Mouse (Mus musculus) hindbrain, embryonic 14.5 days (tissue): ENCODE data around the gene Vmn1r181. TPM values are rescaled to one million over a fixed set of nuclear protein-coding genes. Genes with fewer than 3 reads are reported as not detected.
"Not testable (repeated sequence)": the region's sequence is repeated elsewhere in the genome, so short reads cannot be mapped to it uniquely, and the experiment has no call there.

Source experiments
- ATAC-seq: fragments of 200-750 bp; cut with Nextera tagmentation; 2 replicates; pipeline ENCODE4 v1.8.0; 2017; ENCODE audit warnings: moderate number of reproducible peaks, mild to moderate bottlenecking, moderate TSS enrichment, moderate library complexity; ENCODE audit not compliant: low FRiP score
- DNase-seq: peaks from one replicate; pipeline ENCODE4 v3.0.0-alpha.2; 2015; ENCODE audit warnings: low spot score
- H3K27ac ChIP-seq: fragments of 300-500 bp; sonication (generic); 2 replicates; pipeline ENCODE4 v1.5.1; 2014; ENCODE audit warnings: mild to moderate bottlenecking, moderate library complexity
- H3K27me3 ChIP-seq: fragments of 300-500 bp; sonication (generic); 2 replicates; pipeline ENCODE4 v1.6.1; 2014; ENCODE audit warnings: mild to moderate bottlenecking, low read length, mixed read lengths; ENCODE audit not compliant: control insufficient read depth, insufficient read depth
- H3K36me3 ChIP-seq: fragments of 300-500 bp; sonication (generic); replicated peaks from 2 replicates; pipeline ENCODE4 v1.6.1; 2014; ENCODE audit not compliant: control insufficient read depth, insufficient read depth
- H3K4me1 ChIP-seq: fragments of 300-500 bp; sonication (generic); replicated peaks from 2 replicates; pipeline ENCODE4 v1.6.1; 2014; ENCODE audit warnings: antibody characterized with exemption, low read length, mixed read lengths; ENCODE audit not compliant: control insufficient read depth, insufficient read depth
- H3K4me2 ChIP-seq: fragments of 300-500 bp; sonication (generic); replicated peaks from 2 replicates; pipeline ENCODE4 v1.6.1; 2014; ENCODE audit warnings: mild to moderate bottlenecking, moderate library complexity
- H3K4me3 ChIP-seq: fragments of 300-500 bp; sonication (generic); replicated peaks from 2 replicates; pipeline ENCODE4 v1.5.1; 2014; ENCODE audit warnings: mild to moderate bottlenecking, low read length
- H3K9ac ChIP-seq: fragments of 300-500 bp; sonication (generic); 2 replicates; pipeline ENCODE4 v1.6.1; 2014
- H3K9me3 ChIP-seq: fragments of 300-500 bp; sonication (generic); 2 replicates; pipeline ENCODE4 v1.6.1; 2016; ENCODE audit warnings: low read length; ENCODE audit not compliant: control insufficient read depth
- WGBS: fragments of 180-500 bp; shearing (Covaris S2); extraction: QIAGEN DNeasy Blood & Tissue Kit; methylation state at CpG from one replicate; pipeline ENCODE4 v1.1.7; 2014; 5-methylcytosine and 5-hydroxymethylcytosine counted together
- polyA plus RNA-seq: library from polyadenylated mRNA; unstranded; fragments of >200 nt; fragmentation: Nextera tagmentation; extraction: Ambion mirVana; gene quantifications from 2 replicates; pipeline ENCODE4 v1.2.1, GENCODE M21; 2014

Gene Vmn1r181
- not detected in 2 replicates for polyA plus RNA-seq

DNA sequence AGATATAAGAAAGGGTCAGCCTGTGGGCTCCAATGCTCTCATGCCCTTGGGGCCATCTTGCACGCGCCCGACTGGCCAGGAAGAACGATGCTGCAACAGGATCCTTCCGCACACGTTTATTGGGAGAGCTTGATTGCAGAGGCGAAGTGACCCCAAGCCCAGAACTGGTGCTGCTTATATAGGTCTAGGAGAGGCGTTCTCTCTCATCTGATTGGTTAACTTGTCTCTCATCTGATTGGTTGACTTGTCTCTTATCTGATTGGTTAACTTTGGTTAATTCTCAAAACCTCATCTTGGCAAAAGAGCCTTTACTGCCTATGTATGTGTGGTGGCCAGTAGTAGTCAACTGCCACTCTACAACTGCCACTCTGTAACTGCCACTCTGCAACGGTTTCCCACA, at the start of gene Vmn1r181:
TSS of gene Vmn1r181 (plus strand) at position 301 of the 400 bp plus-strand sequence.
- not testable (repeated sequence) for H3K4me3 ChIP-seq, H3K36me3 ChIP-seq, ATAC-seq, H3K4me1 ChIP-seq, H3K4me2 ChIP-seq, H3K9ac ChIP-seq, H3K27me3 ChIP-seq, DNase-seq, H3K27ac ChIP-seq
- 88% methylated on average over 9 of the region's 9 CpGs for WGBS
- peaks cover 31% of the 10 kb centered on the region for H3K9me3 ChIP-seq

DNA sequence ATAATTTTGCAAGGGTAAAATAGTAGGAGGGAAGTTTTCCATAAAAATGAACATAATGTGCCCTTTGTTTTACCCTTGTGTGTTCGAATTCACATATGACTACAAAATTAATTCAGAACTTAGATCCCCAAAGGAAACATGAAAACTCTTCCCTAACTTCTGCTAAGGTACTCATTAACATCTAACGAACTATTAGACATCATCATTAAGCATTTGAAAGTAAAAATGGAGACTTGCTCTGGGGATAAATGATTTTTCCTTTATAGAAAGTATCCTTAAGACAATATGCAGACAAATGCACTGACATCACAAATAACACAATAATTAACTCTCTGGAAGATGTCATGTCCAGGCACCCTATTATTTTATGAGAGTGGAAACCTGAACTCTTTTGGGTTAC, 47.7 kb upstream of the Vmn1r181 start, which contains the start of gene Vmn1r179:
TSS of gene Vmn1r179 (plus strand) at position 301 of the 400 bp plus-strand sequence.
- H3K4me1 ChIP-seq = no peaks in the 10 kb centered on the region
- no peak within 1 kb of the TSS for H3K9ac ChIP-seq
- peaks cover 31% of the 10 kb centered on the region for H3K9me3 ChIP-seq
- ATAC-seq (no peak), DNase-seq (no peak)
- H3K27me3 ChIP-seq = no peaks in the 10 kb centered on the region
- no peaks in the 10 kb centered on the region for H3K36me3 ChIP-seq
- WGBS = 52% methylated on average over 2 of the region's 2 CpGs
- H3K27ac ChIP-seq = no peak within 1 kb of the TSS
- no peak within 1 kb of the TSS for H3K4me3 ChIP-seq
- no peak within 1 kb of the TSS for H3K4me2 ChIP-seq

DNA sequence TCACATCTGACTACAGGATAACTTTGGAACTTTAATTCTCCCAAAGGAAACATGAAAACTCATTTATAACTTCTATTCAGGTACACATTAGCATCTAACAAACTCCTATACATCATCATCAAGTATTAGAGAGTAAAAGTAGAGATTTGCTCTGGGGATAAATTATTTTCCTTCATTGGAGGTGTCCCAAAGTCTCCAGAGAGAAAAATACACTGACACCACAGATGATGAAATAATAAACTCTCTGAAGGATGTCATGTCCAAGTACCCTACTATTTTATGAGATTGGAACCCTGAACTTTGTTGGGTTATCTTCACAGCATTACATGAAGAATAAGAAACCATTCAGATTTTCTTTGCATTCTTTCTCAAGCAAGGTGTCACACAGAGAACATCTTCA, 24.1 kb upstream of the Vmn1r181 start, which contains the start of gene Vmn1r180:
TSS of gene Vmn1r180 (plus strand) at position 301 of the 400 bp plus-strand sequence.
- H3K9me3 ChIP-seq = peaks cover 10% of the 10 kb centered on the region; the same call in 1 of the 2 replicates
- no peaks in the 10 kb centered on the region for H3K4me1 ChIP-seq
- no peaks in the 10 kb centered on the region for H3K36me3 ChIP-seq
- H3K4me3 ChIP-seq = no peak within 1 kb of the TSS
- no peaks in the 10 kb centered on the region for H3K27me3 ChIP-seq
- no peak within 1 kb of the TSS for H3K9ac ChIP-seq
- H3K27ac ChIP-seq = no peak within 1 kb of the TSS
- no peak for DNase-seq
- ATAC-seq = no peak
- H3K4me2 ChIP-seq = no peak within 1 kb of the TSS

DNA sequence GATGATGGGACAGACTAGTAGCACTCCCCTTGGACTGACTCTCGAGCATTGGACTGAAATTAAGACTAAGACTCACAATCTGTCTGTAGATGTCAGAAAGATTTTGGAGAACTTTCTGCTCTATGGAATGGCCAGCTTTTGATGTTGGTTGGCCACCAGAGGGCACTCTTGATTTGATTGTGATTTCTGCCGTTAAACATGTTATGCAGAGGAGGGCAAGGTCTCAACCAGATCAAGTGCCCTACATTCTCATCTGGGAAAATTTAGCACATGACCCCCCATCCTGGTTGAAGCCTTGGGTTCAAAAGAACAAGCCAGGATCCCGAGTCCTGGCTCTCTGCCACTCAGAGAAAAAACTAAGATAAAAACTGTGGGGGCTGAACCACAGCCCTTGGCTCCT, 6.4 kb upstream of the Vmn1r181 start:
- WGBS = 68% methylated on average over 3 of the region's 3 CpGs
- H3K27me3 ChIP-seq, DNase-seq: not testable (repeated sequence)

DNA sequence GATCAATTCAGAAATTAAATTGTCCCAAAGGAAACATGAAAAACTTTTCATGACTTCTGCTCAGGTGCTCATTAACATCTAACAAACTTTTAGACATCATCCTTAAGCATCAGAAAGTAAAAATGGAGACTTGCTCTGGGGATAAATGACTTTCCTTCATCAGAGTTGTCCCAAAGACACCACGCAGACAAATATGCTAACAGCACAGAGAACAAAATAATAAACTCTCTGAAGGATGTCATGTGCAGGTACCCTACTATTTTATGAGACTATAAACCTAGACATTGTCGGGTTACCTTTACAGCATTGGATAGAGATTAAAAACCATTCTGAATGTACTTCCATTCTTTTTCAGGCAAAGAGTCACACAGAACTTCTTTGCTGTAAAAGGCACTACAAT, 27.0 kb downstream of the Vmn1r181 start, which contains the start of gene V1rd19:
TSS of gene V1rd19 (plus strand) at position 301 of the 400 bp plus-strand sequence.
- Histone ChIP-seq H3K4me3 (no peak within 1 kb of the TSS), H3K4me1 (no peaks in the 10 kb centered on the region), H3K36me3 (no peaks in the 10 kb centered on the region), H3K4me2 (no peak within 1 kb of the TSS), H3K27ac (no peak within 1 kb of the TSS), H3K9me3 (peaks cover 27% of the 10 kb centered on the region; the same call in 1 of the 2 replicates), H3K27me3 (no peaks in the 10 kb centered on the region), H3K9ac (no peak within 1 kb of the TSS)
- ATAC-seq (no peak), DNase-seq (no peak)
- WGBS = 70% methylated on average over 2 of the region's 2 CpGs

More for the DNA sequence above, 6.4 kb upstream of the Vmn1r181 start:
- not testable (repeated sequence) for ATAC-seq, H3K4me1 ChIP-seq, H3K27ac ChIP-seq, H3K9ac ChIP-seq, H3K36me3 ChIP-seq, H3K4me2 ChIP-seq, H3K4me3 ChIP-seq
- H3K9me3 ChIP-seq = peaks cover 32% of the 10 kb centered on the region

Other genes starting within 250 kb of the Vmn1r181 start
- not detected in 2 replicates for gene Vmn1r174, start 222.3 kb upstream of the Vmn1r181 start, polyA plus RNA-seq
- gene Vmn1r175, start 164.0 kb upstream of the Vmn1r181 start, polyA plus RNA-seq = not detected in 2 replicates
- not detected in 2 replicates for gene Vmn1r176, start 137.2 kb upstream of the Vmn1r181 start, polyA plus RNA-seq
- gene Vmn1r177, start 108.2 kb upstream of the Vmn1r181 start, polyA plus RNA-seq = not detected in 2 replicates
- gene Vmn1r178, start 82.6 kb upstream of the Vmn1r181 start, polyA plus RNA-seq = not detected in 2 replicates
- not detected in 2 replicates for gene Vmn1r179, start 47.6 kb upstream of the Vmn1r181 start, polyA plus RNA-seq
- not detected in 2 replicates for gene Vmn1r180, start 24.0 kb upstream of the Vmn1r181 start, polyA plus RNA-seq
- gene V1rd19, start 27.1 kb downstream of the Vmn1r181 start, polyA plus RNA-seq = not detected in 2 replicates
- gene Vmn1r183, start 78.6 kb downstream of the Vmn1r181 start, polyA plus RNA-seq = not detected in 2 replicates
- gene Zfp180, start 107.3 kb downstream of the Vmn1r181 start, polyA plus RNA-seq = 34.3 and 39.6 TPM in 2 replicates
- gene Zfp112, start 137.7 kb downstream of the Vmn1r181 start, polyA plus RNA-seq = 8.5 and 9.0 TPM in 2 replicates
- 26.1 and 28.8 TPM in 2 replicates for gene Zfp235, start 159.6 kb downstream of the Vmn1r181 start, polyA plus RNA-seq
- 3.7 and 4.0 TPM in 2 replicates for gene Zfp114, start 200.4 kb downstream of the Vmn1r181 start, polyA plus RNA-seq
- 4.0 and 5.5 TPM in 2 replicates for gene Zfp111, start 236.8 kb downstream of the Vmn1r181 start, polyA plus RNA-seq